Mouse (Mus musculus) neural tube, embryonic 13.5 days (tissue): ENCODE measurements at regions not wholly inside any gene's neighbourhood (a gene's known extent, or its start where the extent isn't known, plus 50 kb on each side); places are given as distances from the start of the nearest gene placed in this dataset.
A peak's percentile ranks its signal among the peaks of the same experiment; 100 is the strongest.
"Not testable (repeated sequence)": the region's sequence is repeated elsewhere in the genome, so short reads cannot be mapped to it uniquely, and the experiment has no call there.

ENCODE experiments used
- ATAC-seq: fragments of 200-750 bp; cut with Nextera tagmentation; 2 replicates; pipeline ENCODE4 v1.8.0; 2017; ENCODE audit warnings: low read depth, mild to moderate bottlenecking, moderate TSS enrichment, moderate library complexity
- H3K27ac ChIP-seq: fragments of 300-500 bp; sonication (generic); replicated peaks from 2 replicates; pipeline ENCODE4 v1.5.1; 2015; ENCODE audit warnings: moderate library complexity, mild to moderate bottlenecking, inconsistent platforms
- H3K27me3 ChIP-seq: fragments of 300-500 bp; sonication (generic); 2 replicates; pipeline ENCODE4 v1.6.1; 2015; ENCODE audit warnings: mild to moderate bottlenecking, inconsistent platforms
- H3K36me3 ChIP-seq: fragments of 300-500 bp; sonication (generic); 2 replicates; pipeline ENCODE4 v1.6.1; 2015; ENCODE audit warnings: mild to moderate bottlenecking, inconsistent platforms
- H3K4me1 ChIP-seq: fragments of 300-500 bp; sonication (generic); replicated peaks from 2 replicates; pipeline ENCODE4 v1.6.1; 2015; ENCODE audit warnings: inconsistent platforms
- H3K4me2 ChIP-seq: fragments of 300-500 bp; sonication (generic); 2 replicates; pipeline ENCODE4 v1.6.1; 2015; ENCODE audit warnings: inconsistent platforms, mild to moderate bottlenecking, moderate library complexity
- H3K4me3 ChIP-seq: fragments of 300-500 bp; sonication (generic); 2 replicates; pipeline ENCODE4 v1.5.1; 2015; ENCODE audit warnings: mild to moderate bottlenecking, inconsistent platforms
- H3K9ac ChIP-seq: fragments of 300-500 bp; sonication (generic); 2 replicates; pipeline ENCODE4 v1.6.1; 2015; ENCODE audit warnings: moderate library complexity, mild to moderate bottlenecking, inconsistent platforms
- H3K9me3 ChIP-seq: fragments of 300-500 bp; sonication (generic); 2 replicates; pipeline ENCODE4 v1.6.1; 2016; ENCODE audit warnings: inconsistent platforms
- WGBS: fragments of 180-500 bp; shearing (Covaris S2); methylation state at CpG from one replicate; pipeline ENCODE4 v1.1.7; 2015; 5-methylcytosine and 5-hydroxymethylcytosine counted together

DNA sequence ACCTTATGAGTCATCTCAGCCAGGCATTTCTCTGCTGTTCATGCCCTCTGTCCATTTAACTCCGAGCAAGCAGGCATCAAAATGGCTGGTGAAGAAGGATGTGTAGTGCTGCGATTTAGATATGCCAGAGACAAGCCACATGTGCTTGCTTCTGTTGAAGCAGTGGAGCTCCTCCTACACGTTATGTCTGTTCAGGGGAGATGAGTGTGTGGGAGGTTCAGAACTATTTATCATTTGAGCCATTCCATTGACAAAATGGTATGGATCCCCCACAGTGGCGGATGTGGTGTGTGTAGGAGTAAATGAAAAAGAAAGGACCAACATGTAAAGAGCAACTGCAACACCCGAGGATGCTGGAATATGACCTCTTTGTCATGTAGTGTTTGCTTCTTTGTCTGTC is 848.3 kb upstream of the Olfr1507 start:
- H3K27ac ChIP-seq, ATAC-seq, H3K27me3 ChIP-seq, H3K36me3 ChIP-seq, H3K4me2 ChIP-seq, H3K9ac ChIP-seq, H3K4me3 ChIP-seq, H3K9me3 ChIP-seq, H3K4me1 ChIP-seq: not testable (repeated sequence)
- 67% methylated on average over 5 of the region's 5 CpGs for WGBS

DNA sequence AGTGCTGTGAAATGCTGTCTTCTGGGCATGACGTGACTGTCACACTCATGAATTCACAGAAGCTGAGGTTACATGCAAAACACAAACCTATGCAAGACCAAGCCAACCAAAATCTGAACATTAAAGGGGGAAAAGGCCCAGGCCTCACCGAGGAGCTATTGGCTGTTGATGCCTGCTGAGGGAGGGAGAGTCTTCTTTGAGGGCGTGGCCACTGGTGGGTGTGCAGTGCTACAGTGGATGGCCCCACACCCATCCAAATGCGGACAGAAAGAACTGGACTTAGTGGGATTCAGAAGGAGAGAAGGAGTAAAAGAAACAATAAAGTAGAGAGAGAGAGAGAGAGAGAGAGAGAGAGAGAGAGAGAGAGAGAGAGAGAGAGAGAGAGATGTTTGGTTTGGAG is 843.6 kb upstream of the Olfr1507 start:
- not testable (repeated sequence) for H3K4me1 ChIP-seq, H3K4me3 ChIP-seq, H3K9ac ChIP-seq, H3K27me3 ChIP-seq, ATAC-seq, H3K36me3 ChIP-seq, H3K4me2 ChIP-seq, H3K27ac ChIP-seq, H3K9me3 ChIP-seq
- 40% methylated on average over 1 of the region's 4 CpGs for WGBS

DNA sequence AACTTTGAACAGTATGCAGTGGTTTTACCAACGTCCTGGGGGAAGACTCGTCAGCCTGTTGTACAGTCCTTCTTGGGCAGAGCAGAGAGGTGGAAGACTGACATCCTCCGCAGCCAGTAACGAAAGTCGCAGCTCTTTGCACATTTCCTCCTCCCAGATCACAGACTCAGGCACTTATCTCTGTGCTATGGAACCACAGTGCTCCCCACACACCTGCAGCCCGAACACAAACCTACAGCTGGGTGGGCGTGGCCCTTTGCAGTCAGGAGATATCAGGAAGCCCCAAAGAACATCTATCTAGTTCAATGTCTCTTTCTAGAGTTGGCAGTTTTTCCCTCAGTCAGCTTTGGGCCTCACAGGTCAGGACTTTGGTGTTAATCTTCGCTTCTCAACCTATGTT is 841.9 kb upstream of the Olfr1507 start:
- not testable (repeated sequence) for H3K27ac ChIP-seq, H3K27me3 ChIP-seq, H3K9ac ChIP-seq, H3K36me3 ChIP-seq, ATAC-seq, H3K4me1 ChIP-seq, H3K9me3 ChIP-seq, H3K4me2 ChIP-seq, H3K4me3 ChIP-seq
- 65% methylated on average over 4 of the region's 8 CpGs for WGBS

DNA sequence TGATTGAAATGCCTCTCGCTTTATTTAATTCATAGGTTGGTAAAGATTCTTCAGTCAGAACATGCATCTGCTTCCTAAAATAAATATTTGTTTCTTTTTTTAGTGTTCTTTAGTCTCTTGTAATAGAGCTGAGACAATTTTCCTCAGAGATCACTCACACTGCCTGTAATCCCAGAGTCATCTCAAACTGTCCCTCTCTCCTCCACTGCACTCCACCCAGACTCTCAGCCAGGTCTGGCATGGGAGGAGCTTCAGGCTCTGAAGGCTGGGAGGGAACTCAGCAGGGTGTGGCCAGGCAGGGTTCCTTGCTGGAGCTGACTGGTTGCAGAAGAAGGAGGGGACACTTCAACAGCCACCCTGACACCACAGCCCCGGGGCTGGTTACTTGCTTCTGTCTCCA is 841.2 kb upstream of the Olfr1507 start:
- H3K4me1 ChIP-seq, H3K27me3 ChIP-seq, H3K4me2 ChIP-seq, ATAC-seq, H3K9me3 ChIP-seq, H3K36me3 ChIP-seq, H3K4me3 ChIP-seq, H3K27ac ChIP-seq, H3K9ac ChIP-seq: not testable (repeated sequence)
- WGBS = 16% methylated on average over 1 of the region's 2 CpGs

DNA sequence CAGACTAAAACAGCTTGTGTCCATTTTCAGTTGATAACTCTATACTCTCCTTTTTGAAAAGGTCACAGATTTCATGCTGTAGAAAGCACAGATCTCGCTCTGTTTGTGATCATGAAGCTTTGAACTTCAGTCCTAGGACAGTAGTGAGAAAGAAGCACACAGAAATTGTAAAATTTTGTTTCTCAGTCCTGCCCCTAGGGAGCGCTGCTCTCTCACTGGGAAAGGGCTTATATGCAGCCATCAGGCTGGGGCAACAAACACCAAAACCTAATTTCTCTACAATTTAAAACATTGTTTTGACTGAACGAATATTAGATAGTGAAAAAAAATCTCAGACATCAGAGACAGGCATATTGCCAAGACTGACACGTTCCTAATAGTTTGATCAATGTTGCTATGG is 838.9 kb upstream of the Olfr1507 start:
- not testable (repeated sequence) for H3K9ac ChIP-seq, H3K36me3 ChIP-seq, H3K4me3 ChIP-seq, ATAC-seq, H3K4me1 ChIP-seq, H3K27me3 ChIP-seq, H3K9me3 ChIP-seq, H3K4me2 ChIP-seq, H3K27ac ChIP-seq
- no CpG with 5 or more reads among the region's 4 CpGs for WGBS

DNA sequence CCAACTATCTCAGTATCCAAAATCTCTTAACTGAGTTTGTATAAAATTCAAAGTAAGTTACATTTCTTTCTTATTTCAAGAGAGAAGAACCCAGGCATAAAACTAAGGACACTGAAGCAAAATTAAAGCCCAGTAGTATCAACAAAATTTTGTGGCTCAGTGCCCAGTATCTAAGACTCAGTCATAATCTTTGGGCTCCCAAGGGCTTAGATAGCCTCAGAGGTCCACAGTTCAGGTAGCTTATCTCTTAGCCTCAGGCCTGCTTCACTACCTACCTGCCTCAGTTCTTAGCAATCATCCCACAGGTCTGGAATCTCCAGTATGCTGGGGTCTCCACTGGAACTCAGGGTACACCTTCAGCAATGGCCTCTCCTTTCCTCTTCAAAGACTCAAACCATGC is 835.6 kb upstream of the Olfr1507 start:
- H3K4me2 ChIP-seq, H3K36me3 ChIP-seq, ATAC-seq, H3K27me3 ChIP-seq, H3K4me1 ChIP-seq, H3K9ac ChIP-seq, H3K9me3 ChIP-seq, H3K27ac ChIP-seq, H3K4me3 ChIP-seq: not testable (repeated sequence)

DNA sequence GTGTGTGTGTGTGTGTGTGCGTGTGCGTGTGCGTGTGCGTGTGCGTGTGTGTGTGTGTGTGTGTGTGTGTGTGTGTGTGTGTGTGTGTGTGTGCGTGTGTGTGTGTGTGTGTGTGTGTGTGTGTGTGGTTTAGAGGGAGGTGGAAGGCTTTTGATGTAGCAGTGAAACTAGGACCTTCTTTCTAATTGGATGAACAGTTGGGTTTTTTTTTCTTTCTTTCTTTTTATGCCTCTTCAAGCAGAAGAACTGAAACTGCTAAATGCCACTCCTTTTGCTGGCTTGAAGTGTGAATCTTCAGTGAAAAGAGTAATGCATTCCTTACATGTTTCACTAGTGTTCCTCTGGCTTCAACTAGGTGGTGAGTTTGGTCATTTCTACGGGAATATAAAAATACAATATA is 828.8 kb upstream of the Olfr1507 start:
- H3K9ac ChIP-seq, H3K4me1 ChIP-seq, ATAC-seq, H3K27me3 ChIP-seq, H3K27ac ChIP-seq, H3K4me3 ChIP-seq, H3K4me2 ChIP-seq, H3K36me3 ChIP-seq, H3K9me3 ChIP-seq: not testable (repeated sequence)
- no CpG with 5 or more reads among the region's 7 CpGs for WGBS

DNA sequence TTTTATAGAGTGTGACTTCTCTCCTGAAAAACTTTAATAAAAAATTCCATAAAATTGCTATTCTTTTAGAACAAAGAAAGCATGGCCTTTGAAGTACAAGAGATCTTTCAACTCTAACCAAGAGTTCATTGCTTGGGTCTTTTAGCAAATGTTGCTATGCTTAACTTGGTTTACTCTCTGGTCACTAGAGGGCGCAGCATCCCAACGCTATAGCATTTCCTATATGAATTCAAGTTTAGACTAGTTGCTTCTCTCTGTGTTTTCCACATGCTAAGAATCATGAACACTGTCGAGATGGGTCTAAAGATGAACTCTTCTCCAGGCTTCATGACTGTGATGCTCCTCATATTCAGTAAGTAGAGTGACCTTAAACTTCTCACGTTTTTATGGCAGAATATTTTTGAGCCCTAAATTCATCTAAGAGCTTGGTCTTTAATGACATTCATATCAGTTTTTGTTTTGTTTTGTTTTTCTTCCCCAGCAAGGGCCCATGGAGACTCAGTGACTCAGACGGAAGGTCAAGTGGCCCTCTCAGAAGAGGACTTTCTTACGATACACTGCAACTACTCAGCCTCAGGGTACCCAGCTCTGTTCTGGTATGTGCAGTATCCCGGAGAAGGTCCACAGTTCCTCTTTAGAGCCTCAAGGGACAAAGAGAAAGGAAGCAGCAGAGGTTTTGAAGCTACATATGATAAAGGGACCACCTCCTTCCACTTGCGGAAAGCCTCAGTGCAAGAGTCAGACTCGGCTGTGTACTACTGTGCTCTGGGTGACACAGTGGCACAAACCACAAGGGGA is 823.2 kb upstream of the Olfr1507 start:
- not testable (repeated sequence) for H3K4me2 ChIP-seq, H3K9me3 ChIP-seq, ATAC-seq, H3K27ac ChIP-seq, H3K9ac ChIP-seq, H3K27me3 ChIP-seq, H3K4me3 ChIP-seq, H3K36me3 ChIP-seq, H3K4me1 ChIP-seq
- WGBS = no CpG with 5 or more reads among the region's 9 CpGs

DNA sequence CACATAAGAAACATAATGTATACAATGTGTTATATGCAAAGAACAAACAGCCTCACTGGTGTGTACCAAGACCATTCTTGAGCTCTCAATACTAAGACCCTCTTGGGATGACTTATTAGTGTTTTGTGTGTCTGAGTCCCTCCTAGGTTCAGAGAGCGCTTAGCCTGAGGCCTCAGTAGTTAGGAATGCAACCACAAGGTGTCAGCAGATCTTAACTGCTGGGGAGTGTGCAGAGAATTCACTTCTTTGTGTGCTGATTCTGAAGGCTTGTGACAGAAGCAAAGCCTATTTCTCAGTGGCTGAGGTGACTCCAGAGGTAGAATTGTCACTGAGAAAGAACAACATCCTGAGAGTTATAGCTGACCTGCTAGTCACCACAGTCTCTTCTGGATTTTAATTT is 816.9 kb upstream of the Olfr1507 start:
- H3K27me3 ChIP-seq, H3K9ac ChIP-seq, H3K4me3 ChIP-seq, ATAC-seq, H3K4me2 ChIP-seq, H3K36me3 ChIP-seq, H3K27ac ChIP-seq, H3K4me1 ChIP-seq, H3K9me3 ChIP-seq: not testable (repeated sequence)
- 22% methylated on average over 1 of the region's 1 CpGs for WGBS

DNA sequence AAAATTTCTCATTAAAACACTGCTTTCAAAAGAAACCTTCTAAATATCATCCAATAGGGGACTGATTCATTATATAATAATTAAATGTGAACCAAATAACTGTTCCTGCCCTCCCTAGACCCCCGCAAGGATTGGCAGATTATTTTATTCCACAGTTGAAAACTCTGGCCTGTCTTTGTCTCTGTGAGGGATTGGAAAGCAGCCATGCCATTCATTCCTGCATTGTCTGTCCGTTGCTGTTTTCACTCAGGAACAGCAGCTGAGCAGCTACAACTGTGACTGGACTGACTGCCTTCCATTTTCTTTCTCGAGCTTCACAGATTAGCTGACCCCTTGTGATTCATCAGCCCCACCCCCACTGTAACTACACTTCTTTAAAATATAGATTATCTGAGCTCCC is 807.6 kb upstream of the Olfr1507 start:
- not testable (repeated sequence) for H3K36me3 ChIP-seq, H3K4me1 ChIP-seq, ATAC-seq, H3K9me3 ChIP-seq, H3K27me3 ChIP-seq, H3K4me2 ChIP-seq, H3K4me3 ChIP-seq, H3K9ac ChIP-seq, H3K27ac ChIP-seq
- no CpG with 5 or more reads among the region's 3 CpGs for WGBS

DNA sequence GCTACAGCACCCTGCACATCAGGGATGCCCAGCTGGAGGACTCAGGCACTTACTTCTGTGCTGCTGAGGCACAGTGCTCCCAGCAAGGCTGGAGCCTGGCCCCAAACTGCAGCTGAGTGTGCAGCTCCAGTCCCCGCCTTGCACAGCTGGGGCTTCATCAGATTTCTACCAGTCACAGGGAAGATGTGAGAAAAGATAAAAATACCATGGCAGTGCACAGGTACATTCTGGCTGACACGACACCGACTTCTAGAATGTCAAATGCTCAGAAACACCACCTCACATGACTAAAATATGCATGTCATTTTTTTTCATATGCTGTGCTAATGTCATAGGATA is 806.9 kb upstream of the Olfr1507 start:
- H3K27me3 ChIP-seq = not testable (repeated sequence)
- no CpG with 5 or more reads among the region's 3 CpGs for WGBS

DNA sequence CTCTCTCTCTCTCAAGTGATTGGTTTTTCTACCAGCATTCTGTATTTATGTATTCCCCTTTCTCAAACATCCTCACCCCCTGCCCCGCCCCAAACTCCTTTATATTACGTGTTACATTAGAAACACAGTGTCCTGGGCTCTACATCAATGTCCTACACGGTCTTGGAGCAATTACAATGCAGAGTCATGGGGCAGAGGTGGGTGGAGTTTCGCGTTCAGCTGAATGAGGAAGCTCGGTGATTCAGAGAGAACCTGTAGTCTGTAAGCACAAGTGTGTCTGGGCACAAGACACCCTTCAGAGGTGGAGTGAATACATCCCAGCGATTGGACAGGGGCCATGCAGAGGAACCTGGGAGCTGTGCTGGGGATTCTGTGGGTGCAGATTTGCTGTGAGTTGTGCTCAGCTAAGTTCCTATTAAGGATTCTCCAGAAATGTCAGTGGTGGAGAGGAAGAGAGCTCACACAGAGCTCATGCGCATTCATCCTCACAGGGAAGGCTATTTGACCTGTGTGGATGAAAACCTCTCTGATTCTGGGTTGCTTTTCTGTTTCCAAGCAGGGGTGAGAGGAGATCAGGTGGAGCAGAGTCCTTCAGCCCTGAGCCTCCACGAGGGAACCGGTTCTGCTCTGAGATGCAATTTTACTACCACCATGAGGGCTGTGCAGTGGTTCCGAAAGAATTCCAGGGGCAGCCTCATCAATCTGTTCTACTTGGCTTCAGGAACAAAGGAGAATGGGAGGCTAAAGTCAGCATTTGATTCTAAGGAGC is 806.4 kb upstream of the Olfr1507 start:
- H3K4me3 ChIP-seq, H3K9me3 ChIP-seq, H3K36me3 ChIP-seq, H3K9ac ChIP-seq, H3K4me1 ChIP-seq, H3K27ac ChIP-seq, H3K4me2 ChIP-seq, H3K27me3 ChIP-seq: not testable (repeated sequence)
- peak; percentile 3; the same call in 1 of the 2 replicates for ATAC-seq
- no CpG with 5 or more reads among the region's 11 CpGs for WGBS

More for the DNA sequence above, 806.9 kb upstream of the Olfr1507 start:
- not testable (repeated sequence) for H3K27ac ChIP-seq, H3K9me3 ChIP-seq, H3K4me2 ChIP-seq, H3K9ac ChIP-seq, H3K4me3 ChIP-seq, H3K36me3 ChIP-seq, H3K4me1 ChIP-seq
- 0 out of 2 replicates have a peak, but pooled peaks have one; percentile 27 for ATAC-seq

DNA sequence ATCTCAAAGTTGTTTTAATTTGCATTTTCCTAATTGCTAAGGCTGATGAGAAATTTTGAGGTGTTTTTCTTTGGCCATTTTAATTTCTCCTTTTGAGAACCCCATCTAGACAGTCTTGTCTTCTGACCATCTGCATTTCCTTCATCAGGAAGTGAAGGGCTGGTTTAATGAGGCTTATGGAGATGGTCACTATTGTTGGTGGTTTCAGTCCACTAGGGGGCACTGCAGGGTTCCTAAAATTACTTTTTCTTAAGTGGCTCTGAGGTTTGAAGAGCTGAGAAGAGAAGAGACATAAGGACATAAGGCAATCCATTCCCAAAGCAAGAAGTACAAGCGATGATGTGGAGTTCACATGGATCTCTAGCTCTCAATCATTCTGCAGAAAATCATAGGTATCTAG is 805.6 kb upstream of the Olfr1507 start:
- H3K4me2 ChIP-seq, H3K4me1 ChIP-seq, H3K9ac ChIP-seq, H3K27me3 ChIP-seq, H3K27ac ChIP-seq, ATAC-seq, H3K4me3 ChIP-seq, H3K9me3 ChIP-seq, H3K36me3 ChIP-seq: not testable (repeated sequence)
- WGBS = 46% methylated on average over 1 of the region's 1 CpGs
